Comparison of ENCODE assay signal across 7 mouse cellular contexts in the genomic region with DNA sequence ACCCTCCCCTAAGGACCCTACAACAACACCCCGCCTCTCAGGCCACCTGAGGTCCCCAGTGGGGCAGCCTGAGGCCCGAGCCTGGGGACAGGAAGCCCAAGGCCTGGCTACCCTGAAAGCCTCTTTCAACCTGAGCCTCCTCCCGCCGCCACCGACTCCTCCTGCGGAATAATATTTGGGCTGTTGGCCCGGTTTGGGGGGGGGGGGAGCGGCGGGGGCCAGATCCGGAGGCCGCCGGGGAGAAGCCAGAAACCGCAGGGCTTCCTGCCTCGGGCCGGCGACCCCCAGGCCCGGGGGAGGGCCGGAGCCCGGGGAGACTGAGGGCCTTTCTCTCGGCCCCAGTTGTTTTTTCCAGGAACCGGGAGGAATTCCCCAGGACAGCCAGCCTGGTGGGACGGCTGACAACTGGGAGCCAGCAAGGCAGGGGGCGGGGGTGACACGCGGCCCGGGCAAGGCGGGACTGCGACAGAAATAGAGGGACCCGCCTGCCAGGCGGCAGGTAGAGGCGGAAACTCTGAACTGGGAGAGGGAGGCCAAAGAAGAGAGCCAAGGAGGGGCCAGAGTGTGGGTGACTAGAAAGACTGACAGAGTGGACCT. TPM values are rescaled to one million over a fixed set of nuclear protein-coding genes. Genes with fewer than 3 reads are reported as not detected.
A peak's percentile ranks its signal among the peaks of the same experiment; 100 is the strongest.
DNase-seq lines count a peak whose midpoint lies in the region; ATAC-seq and TF ChIP-seq lines count a peak whose summit lies in the region.

No protein-coding gene starts in this region.

- H3K4me1 ChIP-seq in testis, adult 2 months (ENCODE audit: control insufficient read depth, insufficient read depth, low read length): peaks cover 17% of the 10 kb centered on the region
- H3K4me1 ChIP-seq in forebrain, embryonic 16.5 days (replicated peaks; ENCODE audit: control insufficient read depth, insufficient read depth, low read length): peaks cover 8% of the 10 kb centered on the region
- peaks cover 35% of the 10 kb centered on the region for H3K4me1 ChIP-seq in intestine, embryonic 15.5 days (replicated peaks)
- 0 out of 2 replicates have a peak, but pooled peaks cover 6% of the 10 kb centered on the region for H3K4me1 ChIP-seq in lung, postnatal 0 days (ENCODE audit: insufficient read depth, low read depth, low read length)

- DNase-seq in testis, postnatal 14 days (ENCODE audit: low spot score): no peak
- DNase-seq in lung, postnatal 0 days (ENCODE audit: low spot score): peak; percentile 72
- peak; percentile 68 for DNase-seq in testis, postnatal 10 days (ENCODE audit: low spot score)
- no peak for DNase-seq in urinary bladder, postnatal 10 days (ENCODE audit: low spot score)

- peak overlapping the region; percentile 52 for H3K4me2 ChIP-seq in forebrain, embryonic 16.5 days (ENCODE audit: low read length)
- peak overlapping the region; percentile 78 for H3K4me2 ChIP-seq in intestine, embryonic 15.5 days (replicated peaks)
- H3K4me2 ChIP-seq in lung, postnatal 0 days (replicated peaks; ENCODE audit: low read depth, low read length): peak overlapping the region; percentile 76

- no peaks in the 10 kb centered on the region for H3K36me3 ChIP-seq in testis, adult 2 months (ENCODE audit: control insufficient read depth, insufficient read depth, low read length)
- no peaks in the 10 kb centered on the region for H3K36me3 ChIP-seq in forebrain, embryonic 16.5 days (ENCODE audit: control insufficient read depth, insufficient read depth)
- no peaks in the 10 kb centered on the region for H3K36me3 ChIP-seq in intestine, embryonic 15.5 days
- no peaks in the 10 kb centered on the region for H3K36me3 ChIP-seq in lung, postnatal 0 days (ENCODE audit: insufficient read depth, low read length)

- no peak for ATAC-seq in forebrain, embryonic 16.5 days
- peak; percentile 58 for ATAC-seq in intestine, embryonic 15.5 days
- ATAC-seq in lung, postnatal 0 days: peak; percentile 73

- 4% methylated on average over 29 of the region's 31 CpGs for WGBS in forebrain, embryonic 16.5 days
- WGBS in intestine, embryonic 15.5 days: 5% methylated on average over 30 of the region's 31 CpGs
- under 1% methylated on average over 26 of the region's 31 CpGs for WGBS in lung, postnatal 0 days

- no peak for TF ChIP-seq EP300 in lung, postnatal 0 days (IDR thresholded peaks at IDR 0.05)

- H3K9me3 ChIP-seq in forebrain, embryonic 16.5 days (ENCODE audit: control insufficient read depth, low read length): no peaks in the 10 kb centered on the region
- no peaks in the 10 kb centered on the region for H3K9me3 ChIP-seq in intestine, embryonic 15.5 days
- no peaks in the 10 kb centered on the region for H3K9me3 ChIP-seq in lung, postnatal 0 days (ENCODE audit: low read length)

- no peak for TF ChIP-seq CTCF in testis, adult 2 months (IDR thresholded peaks at IDR 0.05; ENCODE audit: control insufficient read depth, insufficient read depth, insufficient replicate concordance, low read depth, low read length)
- no peak for TF ChIP-seq CTCF in lung, postnatal 0 days (IDR thresholded peaks at IDR 0.05)

- H3K27me3 ChIP-seq in testis, adult 2 months (ENCODE audit: control insufficient read depth, insufficient read depth, low read length): no peaks in the 10 kb centered on the region
- no peaks in the 10 kb centered on the region for H3K27me3 ChIP-seq in forebrain, embryonic 16.5 days (replicated peaks; ENCODE audit: control insufficient read depth, insufficient read depth, low read length)
- no peaks in the 10 kb centered on the region for H3K27me3 ChIP-seq in intestine, embryonic 15.5 days (replicated peaks)
- no peaks in the 10 kb centered on the region for H3K27me3 ChIP-seq in lung, postnatal 0 days (replicated peaks; ENCODE audit: insufficient read depth, low read length)

- TF ChIP-seq POLR2A in testis, adult 2 months (IDR thresholded peaks at IDR 0.05; ENCODE audit: control insufficient read depth, low read depth, low read length): no peak

- peak overlapping the region; percentile 50 for H3K9ac ChIP-seq in forebrain, embryonic 16.5 days (replicated peaks; ENCODE audit: low read depth, low read length)
- peak overlapping the region; percentile 60 for H3K9ac ChIP-seq in intestine, embryonic 15.5 days
- peak overlapping the region; percentile 83 for H3K9ac ChIP-seq in lung, postnatal 0 days (replicated peaks; ENCODE audit: low read depth)

- peak overlapping the region; percentile 41 for H3K4me3 ChIP-seq in testis, adult 2 months (ENCODE audit: control insufficient read depth, low read depth, low read length)
- H3K4me3 ChIP-seq in forebrain, embryonic 16.5 days (replicated peaks; ENCODE audit: low read length): peak overlapping the region; percentile 25
- peak overlapping the region; percentile 35 for H3K4me3 ChIP-seq in intestine, embryonic 15.5 days (replicated peaks)
- H3K4me3 ChIP-seq in lung, postnatal 0 days (ENCODE audit: low read depth, low read length): peak overlapping the region; percentile 38

- no peak overlapping the region for H3K27ac ChIP-seq in testis, adult 2 months (ENCODE audit: control insufficient read depth, insufficient read depth, low read depth, low read length)
- no peak overlapping the region for H3K27ac ChIP-seq in forebrain, embryonic 16.5 days (ENCODE audit: low read length)
- peak overlapping the region; percentile 82 for H3K27ac ChIP-seq in intestine, embryonic 15.5 days
- H3K27ac ChIP-seq in lung, postnatal 0 days (ENCODE audit: low read length): peak overlapping the region; percentile 77

RNA-seq across cellular contexts. Expression of gene Irf2bp1, which starts 8.3 kb away (rescaled TPM):
- 4.9 and 5.4 TPM in 2 replicates for polyA plus RNA-seq in testis, adult 2 months (2012; rRNA removed)
- 28.0 and 30.4 TPM in 2 replicates for polyA plus RNA-seq in forebrain, embryonic 16.5 days (2015; fragmentation: Nextera tagmentation; extraction: Ambion mirVana)
- polyA plus RNA-seq in intestine, embryonic 15.5 days (2015; fragmentation: Nextera tagmentation; extraction: Ambion mirVana): 24.5 and 24.6 TPM in 2 replicates
- polyA plus RNA-seq in lung, postnatal 0 days (2015; fragmentation: Nextera tagmentation; extraction: Ambion mirVana): 11.7 and 12.2 TPM in 2 replicates

RNA-seq across cellular contexts. Expression of gene Foxa3, which starts 11.2 kb away (rescaled TPM):
- polyA plus RNA-seq in testis, adult 2 months (2012; rRNA removed): 2.1 and 2.3 TPM in 2 replicates
- polyA plus RNA-seq in forebrain, embryonic 16.5 days (2015; fragmentation: Nextera tagmentation; extraction: Ambion mirVana): not detected in 2 replicates
- 26.6 and 28.3 TPM in 2 replicates for polyA plus RNA-seq in intestine, embryonic 15.5 days (2015; fragmentation: Nextera tagmentation; extraction: Ambion mirVana)
- polyA plus RNA-seq in lung, postnatal 0 days (2015; fragmentation: Nextera tagmentation; extraction: Ambion mirVana): 0.49 and 0.70 TPM in 2 replicates

RNA-seq across cellular contexts. Expression of gene Sympk, which starts 12.1 kb away (rescaled TPM):
- 196 and 222 TPM in 2 replicates for polyA plus RNA-seq in testis, adult 2 months (2012; rRNA removed)
- polyA plus RNA-seq in forebrain, embryonic 16.5 days (2015; fragmentation: Nextera tagmentation; extraction: Ambion mirVana): 34.4 and 34.7 TPM in 2 replicates
- 29.6 and 30.3 TPM in 2 replicates for polyA plus RNA-seq in intestine, embryonic 15.5 days (2015; fragmentation: Nextera tagmentation; extraction: Ambion mirVana)
- 10.4 and 11.8 TPM in 2 replicates for polyA plus RNA-seq in lung, postnatal 0 days (2015; fragmentation: Nextera tagmentation; extraction: Ambion mirVana)

RNA-seq across cellular contexts. Expression of gene Mypop, which starts 21.1 kb away (rescaled TPM):
- 35.6 and 42.9 TPM in 2 replicates for polyA plus RNA-seq in testis, adult 2 months (2012; rRNA removed)
- 3.1 and 3.6 TPM in 2 replicates for polyA plus RNA-seq in forebrain, embryonic 16.5 days (2015; fragmentation: Nextera tagmentation; extraction: Ambion mirVana)
- 2.5 and 2.9 TPM in 2 replicates for polyA plus RNA-seq in intestine, embryonic 15.5 days (2015; fragmentation: Nextera tagmentation; extraction: Ambion mirVana)
- 2.3 and 2.6 TPM in 2 replicates for polyA plus RNA-seq in lung, postnatal 0 days (2015; fragmentation: Nextera tagmentation; extraction: Ambion mirVana)

RNA-seq across cellular contexts. Expression of gene Nanos2, which starts 24.9 kb away (rescaled TPM):
- 0.08 and 0.10 TPM in 2 replicates for polyA plus RNA-seq in testis, adult 2 months (2012; rRNA removed)
- 0.46 and 0.91 TPM in 2 replicates for polyA plus RNA-seq in forebrain, embryonic 16.5 days (2015; fragmentation: Nextera tagmentation; extraction: Ambion mirVana)
- not detected in 2 replicates for polyA plus RNA-seq in intestine, embryonic 15.5 days (2015; fragmentation: Nextera tagmentation; extraction: Ambion mirVana)
- not detected in 2 replicates for polyA plus RNA-seq in lung, postnatal 0 days (2015; fragmentation: Nextera tagmentation; extraction: Ambion mirVana)

Comparison
In these comparisons a context has a peak if more than half of its experiments do, and no peak if none do; other contexts are left out.
1. DNase-seq: peak in lung, postnatal 0 days (single experiment) and testis, postnatal 10 days (single experiment); none in testis, postnatal 14 days (single experiment) and urinary bladder, postnatal 10 days (single experiment).
2. H3K27ac ChIP-seq: peak in intestine, embryonic 15.5 days (single experiment) and lung, postnatal 0 days (single experiment); none in testis, adult 2 months (single experiment) and forebrain, embryonic 16.5 days (single experiment).
3. Peak in every context shown above with its lines, with median percentiles within 50 percentile points of each other: H3K4me3 ChIP-seq, H3K4me2 ChIP-seq and H3K9ac ChIP-seq.